Mouse (Mus musculus) lung, adult 18-20 months (tissue): ENCODE data around the gene Gm20449.
"Not testable (repeated sequence)": the region's sequence is repeated elsewhere in the genome, so short reads cannot be mapped to it uniquely, and the experiment has no call there.

ENCODE experiments used
- DNase-seq, 2 experiments: peaks; one replicate each; pipeline ENCODE4 v3.0.0; 2022; ENCODE audit warnings: mixed read lengths in 2 of 2

The Gm20449 gene

GRCm38 (mm10) chr7:41499389-41500049, at the start of gene Gm20449, which contains the start of gene AW146154:
Gene Gm20449 (minus strand): TSS chr7:41499417.
Gene AW146154 (minus strand): TSS chr7:41499890.
- DNase-seq, result peak; percentile 98

- no peak for DNase-seq
Observed at GRCm38 (mm10) chr7:41512672-41513071, 13.5 kb upstream of the Gm20449 start.

- DNase-seq, result no peak
Observed at GRCm38 (mm10) chr7:41512207-41512606, 13.0 kb upstream of the Gm20449 start.

- DNase-seq, result no peak
Observed at GRCm38 (mm10) chr7:41502402-41502801, 3.2 kb upstream of the Gm20449 start.

GRCm38 (mm10) chr7:41500151-41500934, 1.1 kb upstream of the Gm20449 start:
- DNase-seq, result peak; percentile 74 to 84

- not testable (repeated sequence) for DNase-seq
Observed at GRCm38 (mm10) chr7:41499018-41499388, 214 bp downstream of the Gm20449 start.

GRCm38 (mm10) chr7:41498464-41498863, 753 bp downstream of the Gm20449 start:
- not testable (repeated sequence) for DNase-seq

GRCm38 (mm10) chr7:41497871-41498270, 1.3 kb downstream of the Gm20449 start:
- no peak for DNase-seq

- DNase-seq, result no peak
Observed at GRCm38 (mm10) chr7:41451864-41452263, 47.4 kb downstream of the Gm20449 start.

GRCm38 (mm10) chr7:41448596-41448995, 50.6 kb downstream of the Gm20449 start, which contains the start of gene Vmn2r57:
Gene Vmn2r57 (minus strand): TSS chr7:41448696.
- not testable (repeated sequence) for DNase-seq

- DNase-seq, result no peak
Observed at GRCm38 (mm10) chr7:41394130-41394529, 105.1 kb downstream of the Gm20449 start.

- peak; percentile 87 to 90 for DNase-seq
Observed at GRCm38 (mm10) chr7:41393048-41393971, 105.9 kb downstream of the Gm20449 start, which contains the start of gene AI987944. Gene AI987944 (minus strand): TSS chr7:41393379.
